Mouse (Mus musculus) cortical plate, adult 2 months (tissue): ENCODE measurements around the gene Pih1d1.

Experiments
- CTCF ChIP-seq: fragments of 200-500 bp; IDR thresholded peaks from 2 replicates; pipeline ENCODE4 v1.5.1; 2011; ENCODE audit warnings: mild to moderate bottlenecking, control low read depth, low read length; ENCODE audit not compliant: insufficient read depth; ENCODE audit errors: extremely low read depth
- POLR2A ChIP-seq: fragments of 200-500 bp; IDR thresholded peaks from 2 replicates; pipeline ENCODE4 v1.6.1; 2011; ENCODE audit warnings: mild to moderate bottlenecking, low read length, control low read depth; ENCODE audit not compliant: insufficient read depth; ENCODE audit errors: extremely low read depth

GRCm38 (mm10) chr7:45123186-45123570, 30.9 kb upstream of the Pih1d1 start:
- no peak for TF ChIP-seq CTCF
- no peak for TF ChIP-seq POLR2A
